Mouse (Mus musculus) megakaryocyte, adult 5-6 weeks (primary cell): ENCODE measurements around the gene 9230113P08Rik. TPM values are rescaled to one million over a fixed set of nuclear protein-coding genes. Genes with fewer than 3 reads are reported as not detected.
"Not testable (repeated sequence)": the region's sequence is repeated elsewhere in the genome, so short reads cannot be mapped to it uniquely, and the experiment has no call there.

ENCODE experiments used
- ATAC-seq: 2 replicates; pipeline ENCODE4 v1.8.0; 2016; ENCODE audit warnings: mild to moderate bottlenecking, inconsistent platforms; ENCODE audit not compliant: poor library complexity, severe bottlenecking
- total RNA-seq, 2 experiments: library from RNA; stranded (forward) in 1 of 2; stranded (reverse) in 1 of 2; fragments of 153-499, 151-499 nt in 1 of 2; fragments of 221-1000, 200-1000 nt in 1 of 2; gene quantifications; 2 replicates each; pipeline versions ENCODE4 v1.2.3 to v1.2.4; 2015 to 2017

The 9230113P08Rik gene
- total RNA-seq (2015) (not detected in 2 replicates), total RNA-seq (2017) (not detected in 2 replicates)

- not testable (repeated sequence) for ATAC-seq
Measured at GRCm38 (mm10) chr9:35908123-35908522, at the start of gene 9230113P08Rik. Gene 9230113P08Rik (plus strand): TSS chr9:35908423.

- not testable (repeated sequence) for ATAC-seq
Measured at GRCm38 (mm10) chr9:35893112-35893511, 15.1 kb upstream of the 9230113P08Rik start.

GRCm38 (mm10) chr9:35904494-35904893, 3.7 kb upstream of the 9230113P08Rik start:
- ATAC-seq = no peak

GRCm38 (mm10) chr9:35930817-35931216, 22.6 kb downstream of the 9230113P08Rik start:
- ATAC-seq = no peak

Other genes with a start within 250 kb of the 9230113P08Rik start
- gene Pate1, start 221.0 kb upstream of the 9230113P08Rik start, total RNA-seq (2015) = not detected in 2 replicates
- not detected in 2 replicates for gene Pate1, start 221.0 kb upstream of the 9230113P08Rik start, total RNA-seq (2017)
- gene Gm17677, start 167.4 kb upstream of the 9230113P08Rik start, total RNA-seq (2015) = not detected in 2 replicates
- gene Gm17677, start 167.4 kb upstream of the 9230113P08Rik start, total RNA-seq (2017) = not detected in 2 replicates
- not detected in 2 replicates for gene Gm17727, start 130.3 kb upstream of the 9230113P08Rik start, total RNA-seq (2015)
- gene Gm17727, start 130.3 kb upstream of the 9230113P08Rik start, total RNA-seq (2017) = not detected in 2 replicates
- gene Gm27235, start 118.3 kb upstream of the 9230113P08Rik start, total RNA-seq (2015) = not detected in 2 replicates
- not detected in 2 replicates for gene Gm27235, start 118.3 kb upstream of the 9230113P08Rik start, total RNA-seq (2017)
- not detected in 2 replicates for gene D730048I06Rik, start 118.3 kb upstream of the 9230113P08Rik start, total RNA-seq (2015)
- not detected in 2 replicates for gene D730048I06Rik, start 118.3 kb upstream of the 9230113P08Rik start, total RNA-seq (2017)
- not detected in 2 replicates for gene 9230110F15Rik, start 64.3 kb upstream of the 9230113P08Rik start, total RNA-seq (2015)
- not detected in 2 replicates for gene 9230110F15Rik, start 64.3 kb upstream of the 9230113P08Rik start, total RNA-seq (2017)
- not detected in 2 replicates for gene Gm5916, start 220.4 kb downstream of the 9230113P08Rik start, total RNA-seq (2015)
- not detected in 2 replicates for gene Gm5916, start 220.4 kb downstream of the 9230113P08Rik start, total RNA-seq (2017)